Mouse (Mus musculus) cerebellum, adult 11 months (tissue): Measurements from ENCODE around the gene Gm49486.
A peak's percentile ranks its signal among the peaks of the same experiment; 100 is the strongest.

Experiments used
- DNase-seq: peaks from one replicate; pipeline ENCODE4 v3.0.0; 2022

Gene Gm49486

GRCm38 (mm10) chr15:79235268-79235667 lies 6.1 kb downstream of the Gm49486 start:
- no peak for DNase-seq

GRCm38 (mm10) chr15:79238036-79238435 lies 8.8 kb downstream of the Gm49486 start:
- no peak for DNase-seq

GRCm38 (mm10) chr15:79242574-79243233 lies 13.5 kb downstream of the Gm49486 start:
- DNase-seq: no peak

- DNase-seq: peak; percentile 90
Measured at GRCm38 (mm10) chr15:79243234-79244042, 14.2 kb downstream of the Gm49486 start.

GRCm38 (mm10) chr15:79244071-79244893 lies 15.1 kb downstream of the Gm49486 start:
- no peak for DNase-seq

GRCm38 (mm10) chr15:79245321-79245720 lies 16.1 kb downstream of the Gm49486 start:
- no peak for DNase-seq

- no peak for DNase-seq
Measured at GRCm38 (mm10) chr15:79250236-79250635, 21.0 kb downstream of the Gm49486 start.

GRCm38 (mm10) chr15:79251168-79251567 lies 22.0 kb downstream of the Gm49486 start:
- no peak for DNase-seq

- DNase-seq: no peak
Measured at GRCm38 (mm10) chr15:79251781-79252491, 22.7 kb downstream of the Gm49486 start.

GRCm38 (mm10) chr15:79252580-79252979 lies 23.4 kb downstream of the Gm49486 start:
- DNase-seq: no peak

GRCm38 (mm10) chr15:79254661-79255060 lies 25.5 kb downstream of the Gm49486 start, which contains the start of gene Slc16a8:
Gene Slc16a8 (minus strand): TSS chr15:79254761.
- no peak for DNase-seq

- DNase-seq: no peak
Measured at GRCm38 (mm10) chr15:79258521-79258920, 29.3 kb downstream of the Gm49486 start.

- no peak for DNase-seq
Measured at GRCm38 (mm10) chr15:79261095-79261725, 32.0 kb downstream of the Gm49486 start.

- DNase-seq: no peak
Measured at GRCm38 (mm10) chr15:79261757-79262156, 32.6 kb downstream of the Gm49486 start.

GRCm38 (mm10) chr15:79262375-79262774 lies 33.2 kb downstream of the Gm49486 start:
- DNase-seq: no peak

GRCm38 (mm10) chr15:79262786-79263309 lies 33.7 kb downstream of the Gm49486 start:
- no peak for DNase-seq

- DNase-seq: no peak
Measured at GRCm38 (mm10) chr15:79263726-79264125, 34.5 kb downstream of the Gm49486 start.

- no peak for DNase-seq
Measured at GRCm38 (mm10) chr15:79265384-79265783, 36.2 kb downstream of the Gm49486 start.

- no peak for DNase-seq
Measured at GRCm38 (mm10) chr15:79268521-79268920, 39.3 kb downstream of the Gm49486 start.

GRCm38 (mm10) chr15:79270317-79271123 lies 41.3 kb downstream of the Gm49486 start:
- DNase-seq: no peak
